Mouse (Mus musculus): Measurements from ENCODE around the gene Katnbl1. TPM values are rescaled to one million over a fixed set of nuclear protein-coding genes. Genes with fewer than 3 reads are reported as not detected.

Gene Katnbl1
- total RNA-seq, 2 experiments from 2014 or later, result 10.1 to 10.4 TPM

- DNase-seq (ENCODE audit: low spot score in 2 of 2), result no peak
Observed at GRCm38 (mm10) chr2:112460557-112460956, 81.5 kb downstream of the Katnbl1 start.

Other genes starting within 250 kb of the Katnbl1 start
- gene Olfr1316, start 244.2 kb upstream of the Katnbl1 start, total RNA-seq (2021), result not detected
- gene Olfr1317, start 238.9 kb upstream of the Katnbl1 start, total RNA-seq (2021), result not detected
- not detected for gene Olfr1318, start 225.0 kb upstream of the Katnbl1 start, total RNA-seq (2021)
- 10 to 100 TPM; 75.4 to 81.1 TPM for gene Lpcat4, start 139.7 kb upstream of the Katnbl1 start, total RNA-seq (2021)
- not detected for gene Nutm1, start 119.9 kb upstream of the Katnbl1 start, total RNA-seq (2021)
- 10 to 100 TPM; 52.4 TPM for gene Nop10, start 117.3 kb upstream of the Katnbl1 start, total RNA-seq (2021)
- 100 to 1,000 TPM; 102 to 105 TPM for gene Slc12a6, start 113.4 kb upstream of the Katnbl1 start, total RNA-seq (2021)
- gene Gm21985, start 112.9 kb upstream of the Katnbl1 start, total RNA-seq (2021), result 1 to 10 TPM; 2.0 to 3.8 TPM
- gene Emc4, start 11.2 kb upstream of the Katnbl1 start, total RNA-seq (2021), result 100 to 1,000 TPM; 125 to 126 TPM
- 10 to 100 TPM; 44.6 to 45.9 TPM for gene Emc7, start 75.8 kb downstream of the Katnbl1 start, total RNA-seq (2021)
- gene Chrm5, start 101.6 kb downstream of the Katnbl1 start, total RNA-seq (2021), result 1 to 10 TPM; 6.8 to 7.5 TPM
- 10 to 100 TPM in 1 of 2 experiments, 1 to 10 TPM in 1; 7.5 to 11.2 TPM for gene Aven, start 113.8 kb downstream of the Katnbl1 start, total RNA-seq (2021)

Data from layer of hippocampus, adult 18-20 months (tissue).